Mouse (Mus musculus): ENCODE measurements around the gene Myh7. TPM values are rescaled to one million over a fixed set of nuclear protein-coding genes. Genes with fewer than 3 reads are reported as not detected.

The Myh7 gene
- polyA plus RNA-seq, 1 experiment: 6.9 TPM

- TF ChIP-seq POLR2A (IDR thresholded peaks at IDR 0.05; ENCODE audit: borderline replicate concordance, insufficient read depth, low read length) (no peak), CTCF (IDR thresholded peaks at IDR 0.05; ENCODE audit: borderline replicate concordance, insufficient read depth, low read depth, low read length) (no peak)
- Histone ChIP-seq H3K4me3 (replicated peaks; ENCODE audit: insufficient read depth, low read depth, low read length) (no peak overlapping the region), H3K4me1 (ENCODE audit: control insufficient read depth, insufficient read depth, low read length) (peaks cover 24% of the 10 kb centered on the region; the same call in 1 of the 2 replicates), H3K27ac (ENCODE audit: insufficient read depth, low read length) (no peak overlapping the region), H3K27me3 (ENCODE audit: control insufficient read depth, insufficient read depth, low read length) (no peaks in the 10 kb centered on the region)
- DNase-seq: peak in 1 of 2 experiments; percentile 22
- 79% methylated on average over 5 of the region's 5 CpGs for WGBS
Measured at GRCm38 (mm10) chr14:55025527-55025926, 31.1 kb upstream of the Myh7 start.

- Histone ChIP-seq H3K4me3 (replicated peaks; ENCODE audit: insufficient read depth, low read depth, low read length) (no peak overlapping the region), H3K27ac (ENCODE audit: insufficient read depth, low read length) (no peak overlapping the region), H3K27me3 (ENCODE audit: control insufficient read depth, insufficient read depth, low read length) (no peaks in the 10 kb centered on the region), H3K4me1 (ENCODE audit: control insufficient read depth, insufficient read depth, low read length) (peaks cover 19% of the 10 kb centered on the region; the same call in 1 of the 2 replicates)
- DNase-seq: peak; percentile 77 to 81
- WGBS: 46% methylated on average over 7 of the region's 7 CpGs
- TF ChIP-seq CTCF (IDR thresholded peaks at IDR 0.05; ENCODE audit: borderline replicate concordance, insufficient read depth, low read depth, low read length): peak; percentile 90
- TF ChIP-seq POLR2A (IDR thresholded peaks at IDR 0.05; ENCODE audit: borderline replicate concordance, insufficient read depth, low read length): no peak
Measured at GRCm38 (mm10) chr14:55024236-55024635, 29.8 kb upstream of the Myh7 start.

GRCm38 (mm10) chr14:55023011-55023410 is 28.6 kb upstream of the Myh7 start:
- Histone ChIP-seq H3K4me3 (replicated peaks; ENCODE audit: insufficient read depth, low read depth, low read length) (no peak overlapping the region), H3K4me1 (ENCODE audit: control insufficient read depth, insufficient read depth, low read length) (peaks cover 9% of the 10 kb centered on the region; the same call in 1 of the 2 replicates), H3K27me3 (ENCODE audit: control insufficient read depth, insufficient read depth, low read length) (no peaks in the 10 kb centered on the region), H3K27ac (ENCODE audit: insufficient read depth, low read length) (no peak overlapping the region)
- TF ChIP-seq POLR2A (IDR thresholded peaks at IDR 0.05; ENCODE audit: borderline replicate concordance, insufficient read depth, low read length): no peak
- no peak for TF ChIP-seq CTCF (IDR thresholded peaks at IDR 0.05; ENCODE audit: borderline replicate concordance, insufficient read depth, low read depth, low read length)
- 89% methylated on average over 15 of the region's 15 CpGs for WGBS
- DNase-seq: no peak

- no peak overlapping the region for H3K27ac ChIP-seq (ENCODE audit: insufficient read depth, low read length)
- 24% methylated on average over 9 of the region's 9 CpGs for whole genome bisulfite sequencing
- DNase-seq: no peak
- H3K4me1 ChIP-seq (ENCODE audit: control insufficient read depth, insufficient read depth, low read length): 0 out of 2 replicates have a peak, but pooled peaks cover 2% of the 10 kb centered on the region
- H3K4me3 ChIP-seq (replicated peaks; ENCODE audit: insufficient read depth, low read depth, low read length): no peak overlapping the region
- TF ChIP-seq CTCF (IDR thresholded peaks at IDR 0.05; ENCODE audit: borderline replicate concordance, insufficient read depth, low read depth, low read length) (no peak), POLR2A (IDR thresholded peaks at IDR 0.05; ENCODE audit: borderline replicate concordance, insufficient read depth, low read length) (no peak)
- no peaks in the 10 kb centered on the region for H3K27me3 ChIP-seq (ENCODE audit: control insufficient read depth, insufficient read depth, low read length)
Measured at GRCm38 (mm10) chr14:55020394-55020793, 26.0 kb upstream of the Myh7 start.

GRCm38 (mm10) chr14:55016876-55017275 is 22.4 kb upstream of the Myh7 start:
- H3K27me3 ChIP-seq (ENCODE audit: control insufficient read depth, insufficient read depth, low read length): no peaks in the 10 kb centered on the region
- no peaks in the 10 kb centered on the region for H3K4me1 ChIP-seq (ENCODE audit: control insufficient read depth, insufficient read depth, low read length)
- no peak overlapping the region for H3K4me3 ChIP-seq (replicated peaks; ENCODE audit: insufficient read depth, low read depth, low read length)
- TF ChIP-seq POLR2A (IDR thresholded peaks at IDR 0.05; ENCODE audit: borderline replicate concordance, insufficient read depth, low read length) (no peak), CTCF (IDR thresholded peaks at IDR 0.05; ENCODE audit: borderline replicate concordance, insufficient read depth, low read depth, low read length) (no peak)
- no peak overlapping the region for H3K27ac ChIP-seq (ENCODE audit: insufficient read depth, low read length)
- no peak for DNase-seq
- 92% methylated on average over 16 of the region's 16 CpGs for WGBS

GRCm38 (mm10) chr14:55015767-55016111 is 21.3 kb upstream of the Myh7 start:
- WGBS: under 1% methylated on average over 17 of the region's 17 CpGs

GRCm38 (mm10) chr14:55014991-55015766 is 20.8 kb upstream of the Myh7 start, which contains the start of gene Ngdn:
TSS of gene Ngdn (plus strand) at chr14:55015454.
- H3K27ac ChIP-seq (ENCODE audit: insufficient read depth, low read length): peak within 1 kb of the TSS; percentile 92

More at GRCm38 (mm10) chr14:55015767-55016111, 21.3 kb upstream of the Myh7 start:
- Histone ChIP-seq H3K27me3 (ENCODE audit: control insufficient read depth, insufficient read depth, low read length) (no peaks in the 10 kb centered on the region), H3K27ac (ENCODE audit: insufficient read depth, low read length) (peak overlapping the region; percentile 40; the same call in 1 of the 2 replicates), H3K4me1 (ENCODE audit: control insufficient read depth, insufficient read depth, low read length) (no peaks in the 10 kb centered on the region), H3K4me3 (replicated peaks; ENCODE audit: insufficient read depth, low read depth, low read length) (peak overlapping the region; percentile 99)
- TF ChIP-seq POLR2A (IDR thresholded peaks at IDR 0.05; ENCODE audit: borderline replicate concordance, insufficient read depth, low read length) (no peak), CTCF (IDR thresholded peaks at IDR 0.05; ENCODE audit: borderline replicate concordance, insufficient read depth, low read depth, low read length) (no peak)
- no peak for DNase-seq

GRCm38 (mm10) chr14:55014591-55014990 is 20.2 kb upstream of the Myh7 start:
- Histone ChIP-seq H3K4me3 (replicated peaks; ENCODE audit: insufficient read depth, low read depth, low read length) (peak overlapping the region; percentile 55), H3K27me3 (ENCODE audit: control insufficient read depth, insufficient read depth, low read length) (no peaks in the 10 kb centered on the region), H3K4me1 (ENCODE audit: control insufficient read depth, insufficient read depth, low read length) (no peaks in the 10 kb centered on the region), H3K27ac (ENCODE audit: insufficient read depth, low read length) (peak overlapping the region; percentile 92)
- under 1% methylated on average over 27 of the region's 27 CpGs for WGBS
- TF ChIP-seq CTCF (IDR thresholded peaks at IDR 0.05; ENCODE audit: borderline replicate concordance, insufficient read depth, low read depth, low read length) (no peak), POLR2A (IDR thresholded peaks at IDR 0.05; ENCODE audit: borderline replicate concordance, insufficient read depth, low read length) (no peak)
- DNase-seq: no peak

More at GRCm38 (mm10) chr14:55014991-55015766, 20.8 kb upstream of the Myh7 start, which contains the start of gene Ngdn:
- H3K27me3 ChIP-seq (ENCODE audit: control insufficient read depth, insufficient read depth, low read length): no peaks in the 10 kb centered on the region
- under 1% methylated on average over 36 of the region's 36 CpGs for WGBS
- H3K4me3 ChIP-seq (replicated peaks; ENCODE audit: insufficient read depth, low read depth, low read length): peak within 1 kb of the TSS; percentile 99
- peak; percentile 83 for TF ChIP-seq CTCF (IDR thresholded peaks at IDR 0.05; ENCODE audit: borderline replicate concordance, insufficient read depth, low read depth, low read length)
- peak; percentile 82; the same call in 1 of the 2 replicates for TF ChIP-seq POLR2A (IDR thresholded peaks at IDR 0.05; ENCODE audit: borderline replicate concordance, insufficient read depth, low read length)
- DNase-seq: peak; percentile 99 to 100
- H3K4me1 ChIP-seq (ENCODE audit: control insufficient read depth, insufficient read depth, low read length): no peaks in the 10 kb centered on the region

All from cerebellum, adult 2 months (tissue).